Mouse (Mus musculus) layer of hippocampus, adult 2 months (tissue): Measurements from ENCODE around the gene Arid2. TPM values are rescaled to one million over a fixed set of nuclear protein-coding genes. Genes with fewer than 3 reads are reported as not detected.
"Not testable (repeated sequence)": the region's sequence is repeated elsewhere in the genome, so short reads cannot be mapped to it uniquely, and the experiment has no call there.

Experiments used
- DNase-seq, 2 experiments: peaks; one replicate each; pipeline ENCODE4 v3.0.0; 2022; ENCODE audit warnings: low spot score in 2 of 2
- H3K27ac ChIP-seq: fragments of 200-600 bp; 2 replicates; pipeline ENCODE4 v1.8.1; 2022
- H3K4me3 ChIP-seq: fragments of 200-600 bp; 2 replicates; pipeline ENCODE4 v1.8.1; 2022; ENCODE audit warnings: mild to moderate bottlenecking
- CTCF ChIP-seq: fragments of 200-600 bp; conservative IDR thresholded peaks from 2 replicates; pipeline ENCODE4 v1.8.1; 2022; ENCODE audit warnings: antibody characterized with exemption, mild to moderate bottlenecking, moderate library complexity
- total RNA-seq, 2 experiments: library from RNA; stranded (reverse); gene quantifications; 2 replicates each; pipeline ENCODE4 v1.2.3; 2021

Gene Arid2
- total RNA-seq, 2 experiments from 2014 or later: 34.9 to 36.6 TPM

DNA sequence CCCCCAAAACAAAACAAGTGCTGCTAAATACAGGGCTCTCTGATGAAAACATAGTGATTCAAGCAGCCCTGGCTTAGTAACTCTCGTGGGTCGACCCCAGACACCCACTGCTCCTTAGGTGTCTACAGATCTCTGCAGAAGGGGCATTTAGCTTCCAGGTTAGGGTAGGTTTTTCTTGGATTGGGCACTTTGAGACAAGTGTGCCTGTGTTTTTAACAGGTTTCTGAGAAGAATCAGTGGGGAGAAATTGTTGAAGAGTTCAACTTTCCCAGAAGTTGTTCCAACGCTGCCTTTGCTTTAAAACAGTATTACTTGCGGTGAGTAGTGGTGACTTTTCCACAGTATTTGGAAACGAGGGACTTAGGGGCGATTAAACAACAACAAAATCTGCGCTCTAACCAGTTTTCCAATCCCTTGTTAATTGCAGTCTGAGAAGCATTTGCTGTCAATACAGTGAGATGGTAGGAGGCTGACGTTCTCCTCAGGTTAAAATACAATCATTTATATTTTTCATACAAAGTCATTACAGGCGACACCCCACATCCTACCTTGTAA, 1.6 kb downstream of the Arid2 start:
- no peak for TF ChIP-seq CTCF
- H3K4me3 ChIP-seq: peak overlapping the region; percentile 82
- H3K27ac ChIP-seq: peak overlapping the region; percentile 92
- DNase-seq: no peak

DNA sequence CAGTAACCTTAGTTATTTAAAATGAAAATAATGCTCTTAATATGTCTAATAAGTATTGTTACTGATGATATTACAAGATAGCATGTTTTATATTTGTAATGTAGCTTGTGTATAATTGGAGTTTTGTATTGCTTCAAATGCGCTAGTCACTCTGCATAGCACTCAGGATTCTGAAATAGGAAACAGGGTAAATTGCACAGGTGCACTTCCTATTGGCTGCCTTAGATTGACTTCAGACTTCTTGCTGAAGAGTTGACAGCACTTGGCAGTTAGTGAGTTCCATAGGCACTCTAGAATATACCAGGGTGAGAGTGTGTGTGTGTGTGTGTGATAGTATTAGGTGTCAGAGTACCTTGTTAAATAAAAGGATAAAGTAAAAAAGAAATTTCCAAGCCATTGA, 2.7 kb downstream of the Arid2 start:
- no peak for TF ChIP-seq CTCF

GRCm38 (mm10) chr15:96293444-96293843, 6.1 kb downstream of the Arid2 start:
- H3K27ac ChIP-seq: no peak overlapping the region
- TF ChIP-seq CTCF: no peak
- H3K4me3 ChIP-seq: no peak overlapping the region
- no peak for DNase-seq

More for the DNA sequence above, 2.7 kb downstream of the Arid2 start:
- no peak overlapping the region for H3K27ac ChIP-seq
- DNase-seq: no peak
- no peak overlapping the region for H3K4me3 ChIP-seq

DNA sequence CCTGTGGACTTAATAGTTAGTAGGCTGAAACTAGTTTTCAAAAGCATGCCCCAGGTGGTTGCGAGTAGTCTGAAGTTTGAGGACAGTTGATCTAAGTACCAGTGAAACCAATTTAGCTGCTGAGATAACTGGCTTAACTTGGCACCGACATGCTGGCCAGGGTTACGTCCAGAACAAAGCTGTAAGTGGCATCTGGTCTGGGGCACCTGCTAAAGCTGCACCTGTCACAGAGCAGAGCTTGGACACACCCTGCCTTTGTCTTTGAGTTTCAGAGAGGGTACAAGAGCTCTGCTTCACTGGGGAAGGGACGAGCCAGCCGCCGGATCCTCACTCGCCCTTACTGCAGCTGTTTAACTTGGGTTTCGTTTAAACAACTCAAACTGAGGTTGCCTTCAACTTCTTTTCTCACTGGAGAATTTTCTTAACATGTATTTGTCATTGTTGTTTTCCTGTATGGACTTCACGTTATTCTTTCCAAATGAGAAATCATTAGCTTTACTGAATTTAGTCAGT, 9.8 kb downstream of the Arid2 start:
- H3K4me3 ChIP-seq: no peak overlapping the region
- no peak for TF ChIP-seq CTCF
- no peak overlapping the region for H3K27ac ChIP-seq
- DNase-seq: no peak

DNA sequence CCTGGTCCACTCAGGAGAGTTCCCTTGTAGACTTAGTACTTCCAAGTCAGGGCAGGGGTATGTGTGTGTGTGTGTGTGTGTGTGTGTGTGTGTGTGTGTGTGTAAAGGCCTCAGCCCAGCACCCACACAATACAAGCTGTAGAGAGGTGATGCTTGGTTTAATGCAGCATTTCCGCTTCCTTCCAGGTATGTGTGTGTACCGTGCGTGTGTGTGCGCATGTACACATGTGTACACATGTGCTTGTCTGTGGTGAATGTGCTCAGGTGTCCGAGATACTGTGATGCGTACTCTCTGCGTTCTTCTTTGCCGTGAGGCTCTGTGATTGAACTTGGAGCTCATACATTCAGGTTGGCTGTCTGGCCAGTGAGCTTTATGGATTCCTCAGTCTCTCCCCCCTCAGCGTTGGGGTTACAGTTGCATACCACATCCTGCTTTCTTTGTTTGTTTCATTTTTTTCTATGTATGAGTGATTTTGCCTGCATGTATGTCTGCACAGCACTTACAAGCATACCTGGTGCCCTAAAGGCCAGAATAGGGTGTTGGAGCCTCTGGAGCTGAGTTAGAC, 10.4 kb downstream of the Arid2 start:
- TF ChIP-seq CTCF: no peak
- Histone ChIP-seq H3K4me3 (no peak overlapping the region), H3K27ac (no peak overlapping the region)
- no peak for DNase-seq

DNA sequence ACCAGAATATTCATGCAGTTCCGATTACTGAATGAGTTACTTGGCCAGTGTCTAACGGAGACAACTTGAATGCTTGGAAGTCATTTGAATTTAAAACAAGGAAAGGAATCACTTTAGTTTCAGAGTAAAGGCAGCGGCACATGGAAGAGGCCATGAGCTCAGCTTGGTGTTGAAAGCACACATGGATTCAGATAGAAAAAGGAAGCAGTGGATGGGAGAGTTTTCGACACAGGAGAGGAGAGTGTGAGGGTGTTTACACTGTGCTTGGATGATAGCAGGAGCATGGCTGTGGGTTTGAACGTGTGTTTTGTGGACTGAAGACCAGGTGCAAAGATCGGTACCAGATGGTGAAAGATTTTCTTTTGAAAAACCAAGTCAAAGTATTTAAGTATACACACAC, 22.0 kb downstream of the Arid2 start:
- no peak for DNase-seq
- TF ChIP-seq CTCF: no peak
- Histone ChIP-seq H3K4me3 (no peak overlapping the region), H3K27ac (no peak overlapping the region)

DNA sequence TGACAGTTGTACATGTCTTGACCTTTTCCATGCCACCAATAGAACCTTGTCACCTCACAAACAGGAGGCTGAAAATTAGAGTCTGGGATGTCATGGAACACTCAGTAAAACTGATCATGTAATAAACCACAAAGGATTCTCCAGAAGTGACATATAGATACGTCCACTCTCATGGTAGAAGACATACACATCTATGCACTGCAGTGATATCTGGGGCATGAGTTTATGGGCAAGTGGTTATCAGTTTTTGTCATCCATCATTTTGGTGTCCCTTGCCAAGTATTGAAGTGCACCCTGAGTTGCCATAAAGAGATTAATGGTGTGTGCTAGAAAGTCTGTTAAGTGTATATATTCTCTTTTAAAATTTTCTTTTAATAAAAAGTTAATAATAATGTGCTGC, 25.6 kb downstream of the Arid2 start:
- TF ChIP-seq CTCF: no peak
- DNase-seq: no peak
- no peak overlapping the region for H3K4me3 ChIP-seq
- no peak overlapping the region for H3K27ac ChIP-seq

- Histone ChIP-seq H3K27ac (no peak overlapping the region), H3K4me3 (no peak overlapping the region)
- TF ChIP-seq CTCF: no peak
- no peak for DNase-seq
Measured at GRCm38 (mm10) chr15:96315664-96316063, 28.3 kb downstream of the Arid2 start.

DNA sequence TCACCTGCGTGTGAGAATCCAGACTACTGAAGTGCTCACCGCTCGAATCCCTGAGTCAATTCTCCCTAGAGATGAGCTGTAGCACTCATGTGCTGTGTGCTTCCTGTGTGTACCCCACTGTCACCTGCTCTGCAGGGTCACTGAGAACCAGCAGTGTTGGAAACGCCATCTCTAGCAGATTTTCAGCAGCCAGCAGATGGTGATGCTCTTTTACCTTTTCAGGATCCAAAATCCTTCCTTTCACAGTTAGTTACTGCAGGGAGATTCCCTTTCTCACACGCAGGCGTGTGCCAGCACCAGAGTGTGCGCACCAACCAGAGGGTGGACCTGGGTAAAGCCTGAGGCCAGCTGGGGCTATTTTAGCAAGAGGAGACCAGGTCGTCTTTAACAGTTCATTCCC, 32.0 kb downstream of the Arid2 start:
- no peak overlapping the region for H3K27ac ChIP-seq
- H3K4me3 ChIP-seq: no peak overlapping the region
- DNase-seq: no peak
- peak; percentile 59 for TF ChIP-seq CTCF

DNA sequence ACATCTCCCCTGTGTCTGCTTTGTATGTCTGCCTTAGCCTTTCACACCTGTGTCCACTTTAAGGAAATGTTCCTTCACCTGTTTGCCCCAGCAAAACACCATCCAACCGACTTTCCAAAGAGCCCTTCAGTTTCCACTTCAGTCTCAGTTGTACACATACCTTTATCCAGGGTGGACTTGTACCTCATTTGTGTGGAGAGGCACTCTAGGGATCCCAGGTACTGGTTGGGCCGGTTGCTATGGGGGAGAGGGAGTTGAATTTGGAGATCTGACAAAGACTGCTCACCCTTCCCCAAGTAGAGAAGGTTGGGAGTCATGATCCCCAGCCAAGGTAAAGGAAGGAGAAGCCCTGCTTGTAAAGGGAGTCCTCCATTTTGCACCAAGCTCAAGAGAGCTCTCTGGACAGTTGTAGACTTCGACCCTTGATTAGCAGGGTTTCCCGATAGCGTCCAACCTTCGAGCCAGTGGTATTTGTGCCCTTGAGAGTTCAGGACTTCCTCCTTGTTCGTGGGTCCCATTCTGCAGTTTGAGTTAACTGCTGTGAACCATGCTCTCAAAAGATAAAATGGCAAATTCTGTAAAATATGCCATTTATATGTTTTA, 38.5 kb downstream of the Arid2 start:
- Histone ChIP-seq H3K4me3 (no peak overlapping the region), H3K27ac (no peak overlapping the region)
- TF ChIP-seq CTCF: no peak
- DNase-seq: no peak

DNA sequence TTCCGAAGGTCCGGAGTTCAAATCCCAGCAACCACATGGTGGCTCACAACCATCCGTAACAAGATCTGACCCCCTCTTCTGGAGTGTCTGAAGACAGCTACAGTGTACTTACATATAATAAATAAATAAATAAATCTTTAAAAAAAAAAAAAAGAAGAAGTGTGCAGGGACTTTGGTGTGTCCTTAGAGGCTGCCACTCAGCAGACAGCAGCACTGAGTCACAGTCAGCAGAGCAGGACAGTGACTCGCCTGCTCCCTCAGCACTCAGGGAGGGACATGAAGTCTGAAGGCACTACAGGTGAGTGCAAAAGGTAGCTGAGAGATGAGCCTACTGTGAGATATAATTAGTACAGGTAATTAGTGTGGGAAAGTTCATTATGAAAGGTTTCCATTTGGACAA, 41.4 kb downstream of the Arid2 start:
- H3K4me3 ChIP-seq, H3K27ac ChIP-seq, DNase-seq: not testable (repeated sequence)

DNA sequence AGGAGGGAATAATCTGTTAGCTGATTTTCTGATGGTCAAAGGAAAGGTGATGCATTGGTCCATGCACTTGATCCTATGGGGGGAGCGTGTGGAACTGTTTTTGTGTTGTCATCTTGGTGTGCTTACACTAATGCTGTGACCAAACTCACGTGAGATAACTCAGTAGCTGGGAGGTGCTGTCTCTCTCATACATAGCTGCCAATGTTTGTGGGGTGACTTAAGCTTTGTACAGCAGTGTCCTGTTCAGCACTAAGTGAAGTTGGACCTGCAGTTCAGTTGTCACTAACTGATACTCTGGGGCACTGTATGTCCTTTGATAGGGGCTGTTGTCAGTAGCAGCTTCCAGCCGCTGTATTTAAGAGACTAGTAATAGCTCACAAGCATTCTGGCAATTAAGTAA, 43.2 kb downstream of the Arid2 start:
- no peak for DNase-seq
- no peak for TF ChIP-seq CTCF
- Histone ChIP-seq H3K27ac (no peak overlapping the region), H3K4me3 (no peak overlapping the region)

- no peak for DNase-seq
- no peak for TF ChIP-seq CTCF
- no peak overlapping the region for H3K4me3 ChIP-seq
- H3K27ac ChIP-seq: 0 out of 2 replicates have a peak overlapping the region, but pooled peaks have one; percentile 5
Measured at GRCm38 (mm10) chr15:96332468-96333213, 45.3 kb downstream of the Arid2 start.
